Mouse (Mus musculus) monocyte, adult 2 months (primary cell): ENCODE results near the gene Zfp580.
"Not testable (repeated sequence)": the region's sequence is repeated elsewhere in the genome, so short reads cannot be mapped to it uniquely, and the experiment has no call there.

ENCODE experiments used
- DNase-seq, 2 experiments: peaks; one replicate each; pipeline ENCODE4 v3.0.0; 2022; ENCODE audit warnings: low spot score in 2 of 2, low read depth in 1 of 2

Zfp580 gene

DNA sequence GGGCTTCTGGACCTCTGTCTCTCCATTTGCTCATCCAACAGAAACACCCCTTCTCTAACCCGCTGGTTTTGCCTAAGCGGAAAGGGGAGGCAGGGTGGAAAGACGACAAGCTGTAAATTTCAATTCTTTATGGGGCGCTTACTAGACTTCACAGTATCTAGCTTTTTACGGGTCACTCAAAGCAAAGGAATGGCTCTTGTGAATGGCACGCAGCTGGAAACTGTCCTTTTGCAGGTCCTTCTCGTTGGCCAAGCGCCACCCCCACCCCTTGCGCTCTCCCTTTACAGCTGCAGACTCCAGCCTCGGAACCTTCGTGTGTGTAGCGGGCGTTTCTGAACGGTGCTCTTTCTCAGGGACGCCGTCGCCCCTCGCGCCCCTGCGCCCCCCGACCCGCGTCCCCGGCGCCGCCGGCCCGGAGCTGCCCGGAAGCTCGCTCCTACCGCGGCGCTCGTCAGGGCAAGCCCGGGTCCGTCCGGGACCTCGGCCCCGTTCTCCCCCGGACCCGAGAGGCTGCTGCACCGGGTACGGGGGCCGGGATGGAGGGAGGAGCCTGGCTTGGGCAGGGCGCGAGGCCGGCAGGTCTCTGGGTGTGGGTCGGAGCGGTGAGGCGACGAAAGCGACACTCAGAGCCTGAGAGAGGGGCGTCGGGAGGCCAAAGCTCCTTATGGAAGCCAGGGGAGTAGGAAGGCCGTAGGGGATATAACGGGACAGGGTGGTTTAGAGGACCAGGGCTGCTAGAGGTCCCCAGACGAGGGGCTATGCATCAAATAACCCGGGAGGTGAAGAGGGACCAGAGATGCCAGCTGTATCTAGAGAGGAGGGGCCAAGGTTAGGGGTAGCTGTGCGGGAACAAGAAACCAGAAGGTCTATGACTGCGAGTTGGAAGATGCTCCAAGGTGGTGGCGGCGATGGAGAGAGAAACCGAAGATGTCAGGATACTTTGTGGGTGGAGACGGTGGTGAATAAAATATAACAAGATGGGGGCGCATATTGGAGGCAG is at the start of gene Zfp580:
Zfp580 (plus strand) TSS at position 346 of the 1,000 bp plus-strand sequence.
- no peak for DNase-seq

DNA sequence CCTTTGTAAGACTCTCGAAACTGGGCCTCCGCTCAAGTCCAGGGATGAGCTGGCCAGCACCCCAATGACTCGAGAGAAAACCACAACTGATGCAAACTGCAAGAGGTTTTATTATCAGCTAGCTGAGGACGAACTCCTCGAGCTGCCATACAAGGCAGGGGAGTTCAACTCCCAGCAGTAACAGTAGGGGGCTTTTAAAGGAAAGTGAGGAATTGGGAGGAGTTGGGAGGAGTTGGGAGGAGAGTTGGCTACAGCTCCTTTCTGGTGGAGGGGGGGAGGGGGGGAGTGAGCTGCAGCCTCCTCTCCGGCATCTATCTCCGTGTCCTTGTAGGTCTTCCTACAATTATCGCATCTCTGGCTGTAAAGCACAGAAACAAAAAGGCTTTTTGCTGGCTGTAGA is 48.5 kb upstream of the Zfp580 start:
- DNase-seq: not testable (repeated sequence)

DNA sequence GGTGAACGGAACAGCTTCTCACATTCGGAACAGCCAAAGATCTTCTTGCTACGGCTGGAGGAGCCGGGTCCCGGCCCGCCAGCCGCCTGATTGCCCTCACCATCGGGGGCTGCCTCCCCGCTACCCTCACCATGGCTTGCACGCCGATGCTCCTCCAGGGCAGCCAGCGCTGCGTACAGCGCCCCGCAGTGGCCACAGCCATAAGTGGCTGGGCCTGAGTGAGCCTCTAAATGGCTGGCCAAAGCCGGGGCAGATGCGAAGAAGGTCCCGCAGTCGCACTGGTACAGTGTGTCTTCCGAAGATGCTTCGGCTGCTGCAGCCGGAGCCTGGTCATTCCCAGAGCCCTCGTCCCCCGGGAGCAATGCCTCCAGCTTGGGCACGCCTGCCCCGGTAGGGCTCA is 43.1 kb upstream of the Zfp580 start:
- DNase-seq: no peak

DNA sequence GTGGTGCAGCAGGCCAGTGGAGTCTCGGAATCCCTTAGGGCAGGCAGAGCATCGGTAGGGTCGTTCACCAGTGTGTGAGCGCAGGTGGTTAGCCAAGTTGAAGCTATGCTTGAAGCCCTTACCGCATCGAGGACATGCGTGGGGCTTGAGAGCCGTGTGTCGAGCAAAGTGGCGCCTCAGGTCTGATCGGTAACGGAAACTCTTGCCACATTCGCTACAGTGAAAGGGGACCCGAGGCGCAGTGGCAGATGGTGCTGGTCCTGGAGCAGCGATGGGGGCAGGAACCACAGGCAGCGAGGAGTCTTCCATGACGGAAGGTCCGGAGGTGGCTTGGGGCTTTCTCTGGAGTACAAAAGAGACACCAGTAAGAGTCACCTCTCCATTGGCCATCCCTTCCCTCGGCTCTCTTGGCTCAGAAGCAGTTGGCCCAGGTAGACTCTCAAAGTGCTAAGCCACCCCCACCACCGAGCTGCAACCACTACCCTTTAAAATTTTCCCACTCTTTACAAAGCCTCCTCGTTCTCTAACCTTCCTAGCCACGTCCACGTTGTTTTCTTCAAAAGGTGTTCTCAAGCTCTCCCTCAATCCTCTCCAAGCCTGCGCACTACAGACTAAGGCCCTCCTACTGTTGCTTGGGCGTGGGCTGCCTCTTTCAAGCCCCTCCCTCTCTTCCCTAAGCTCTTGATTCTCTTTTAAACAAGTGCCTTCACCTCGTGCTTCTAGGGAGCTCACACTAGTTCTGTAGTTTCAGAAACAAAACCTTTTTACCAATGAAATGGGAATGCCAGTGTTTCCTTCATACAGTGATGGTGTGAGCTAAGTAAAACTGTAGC is 38.4 kb upstream of the Zfp580 start:
- no peak for DNase-seq

DNA sequence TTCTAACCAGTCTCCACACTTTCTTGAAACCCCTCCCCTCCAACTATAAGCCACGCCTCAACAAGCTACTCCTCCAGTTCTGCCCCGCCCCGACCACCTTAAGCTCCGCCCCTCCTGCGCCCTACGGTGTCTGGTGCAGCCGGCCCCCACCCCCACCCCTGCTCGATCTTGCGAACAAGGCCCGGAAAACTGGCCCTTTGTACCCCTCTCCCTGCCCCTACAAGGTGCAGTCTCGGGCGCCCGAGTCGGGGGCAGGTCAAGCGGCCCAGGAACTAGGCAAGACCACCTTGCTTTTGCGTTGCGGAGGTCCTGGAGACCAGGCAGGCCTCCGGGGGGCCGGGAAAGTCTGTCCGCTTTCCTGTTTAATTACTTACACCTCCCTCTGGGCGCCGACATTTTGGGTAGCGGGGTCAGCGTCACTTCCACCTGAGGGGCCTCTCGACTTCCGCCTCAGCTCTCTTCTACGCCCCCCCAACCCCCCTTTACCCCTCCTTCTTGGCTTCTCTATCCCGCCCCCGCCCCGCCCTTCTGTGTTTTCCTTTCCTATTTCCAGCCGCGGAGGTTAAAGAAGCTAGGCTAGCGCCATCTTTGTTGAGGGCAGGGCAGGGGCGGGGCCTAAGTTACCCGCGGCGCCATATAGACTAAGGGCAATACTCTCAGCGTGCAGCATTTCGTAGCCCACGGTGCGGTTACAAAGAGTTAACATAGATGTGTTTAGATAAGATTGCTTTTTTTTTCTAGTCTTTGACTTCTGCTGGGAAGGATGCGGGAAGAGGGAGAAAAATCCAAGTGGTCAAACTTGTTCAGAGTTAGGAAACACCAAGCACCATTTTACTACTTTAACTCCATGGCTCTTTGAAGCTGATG is 36.9 kb upstream of the Zfp580 start, which contains the start of the genes Zfp524 and Fiz1:
Zfp524 (plus strand) TSS at position 165 of the 867 bp plus-strand sequence.
Fiz1 (minus strand) TSS at position 447 of the 867 bp plus-strand sequence.
- DNase-seq: peak; percentile 88 to 96

DNA sequence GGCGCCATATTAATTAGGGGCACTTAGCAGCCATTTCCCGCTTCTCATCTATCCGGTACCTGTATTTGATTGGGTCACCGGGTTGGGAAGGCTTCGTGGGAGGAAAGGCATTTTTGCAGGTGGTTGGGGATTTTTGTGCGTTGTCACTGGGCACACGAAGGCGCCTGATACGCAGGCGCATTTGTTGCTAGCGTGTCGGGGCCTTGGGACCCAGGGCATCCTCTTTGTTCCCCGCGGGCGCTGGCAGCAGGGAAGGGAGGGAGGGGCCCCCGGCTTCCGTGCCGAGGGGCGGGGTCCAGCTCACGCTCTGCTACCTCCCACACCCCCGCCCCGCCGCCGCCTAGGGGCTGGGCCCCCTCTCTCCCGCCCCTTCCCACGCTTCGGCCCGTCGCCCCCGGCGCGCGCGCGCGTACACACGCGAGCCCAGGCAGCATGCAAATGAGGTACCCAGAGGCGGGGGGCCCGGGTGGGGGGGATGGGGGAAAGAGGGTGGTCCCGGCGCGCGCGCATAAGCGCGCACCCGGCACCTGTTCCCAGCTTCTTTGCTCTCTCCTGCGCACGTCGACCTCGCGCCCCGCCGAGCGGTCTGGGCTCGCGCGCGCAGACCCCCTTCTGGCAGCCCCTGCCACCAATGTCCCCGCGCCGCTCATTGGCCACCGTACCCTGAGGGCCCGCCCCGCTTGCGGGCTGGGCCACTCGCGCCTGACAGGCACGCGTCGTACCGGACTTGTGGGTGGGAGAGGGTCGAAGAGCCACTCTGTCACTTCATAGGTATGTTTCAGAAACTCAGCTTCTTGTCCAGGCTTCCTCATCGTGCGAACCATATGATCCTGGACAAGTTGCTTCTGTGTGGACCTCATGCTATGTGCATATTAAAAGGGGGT is 36.0 kb upstream of the Zfp580 start, which contains the start of gene Gm44973:
Gm44973 (plus strand) TSS at position 379 of the 884 bp plus-strand sequence.
- DNase-seq: peak; percentile 56 to 81

DNA sequence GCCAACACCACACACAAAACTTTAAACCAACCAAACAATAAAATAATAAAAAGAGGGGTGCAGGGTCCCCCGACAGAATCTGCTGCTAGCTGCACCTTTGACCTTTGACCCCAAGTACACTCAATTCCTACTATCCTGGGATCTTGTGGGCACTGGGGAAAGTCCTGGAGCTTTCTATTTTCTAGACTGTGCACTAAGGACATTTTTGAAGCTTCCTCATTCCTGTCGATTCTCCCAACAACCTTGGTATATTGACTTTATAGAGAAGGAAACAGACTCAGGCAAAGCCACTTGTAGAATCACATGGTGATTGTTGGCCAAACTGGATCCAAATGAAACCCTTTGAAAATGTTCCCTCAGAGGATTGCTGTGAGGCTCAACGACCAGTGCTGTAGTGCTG is 35.3 kb upstream of the Zfp580 start:
- no peak for DNase-seq

DNA sequence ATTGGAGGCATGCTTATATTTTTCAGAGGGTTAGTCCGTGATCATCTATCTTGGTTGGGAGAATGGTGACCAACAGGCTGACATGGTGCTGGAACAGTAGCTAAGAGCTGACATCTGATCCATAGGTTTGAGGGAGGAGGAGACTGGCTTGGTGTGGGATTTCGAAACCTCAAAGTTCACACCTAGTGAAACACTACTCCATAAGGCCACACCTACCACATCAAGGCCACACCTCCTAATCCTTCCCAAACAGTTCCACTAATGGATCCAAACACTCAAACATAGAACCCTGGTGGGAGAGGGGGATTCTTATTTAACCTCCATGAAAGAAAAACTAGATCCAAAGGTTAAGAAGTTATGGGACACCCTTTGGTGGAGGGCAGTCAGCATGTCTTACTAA is 34.4 kb upstream of the Zfp580 start:
- DNase-seq: no peak

DNA sequence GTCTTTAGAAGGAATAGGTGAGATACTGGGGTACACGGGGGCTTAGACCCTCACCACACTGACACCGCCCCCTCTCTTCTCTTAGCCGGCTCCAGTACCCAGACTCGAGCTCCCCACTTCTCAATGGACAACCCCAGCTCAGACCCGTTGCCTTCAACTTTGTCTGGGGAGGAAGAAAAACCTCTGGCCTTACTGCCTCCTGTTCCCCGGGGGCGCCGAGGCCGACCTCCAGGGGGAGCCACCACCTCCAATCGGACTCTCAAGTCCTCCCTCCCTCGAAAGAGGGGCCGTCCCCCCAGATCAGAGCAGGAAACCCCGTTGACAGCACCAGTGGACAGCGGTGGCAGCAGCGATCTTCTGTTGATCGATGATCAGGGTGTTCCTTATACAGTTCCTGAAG is 34.0 kb upstream of the Zfp580 start:
- no peak for DNase-seq

DNA sequence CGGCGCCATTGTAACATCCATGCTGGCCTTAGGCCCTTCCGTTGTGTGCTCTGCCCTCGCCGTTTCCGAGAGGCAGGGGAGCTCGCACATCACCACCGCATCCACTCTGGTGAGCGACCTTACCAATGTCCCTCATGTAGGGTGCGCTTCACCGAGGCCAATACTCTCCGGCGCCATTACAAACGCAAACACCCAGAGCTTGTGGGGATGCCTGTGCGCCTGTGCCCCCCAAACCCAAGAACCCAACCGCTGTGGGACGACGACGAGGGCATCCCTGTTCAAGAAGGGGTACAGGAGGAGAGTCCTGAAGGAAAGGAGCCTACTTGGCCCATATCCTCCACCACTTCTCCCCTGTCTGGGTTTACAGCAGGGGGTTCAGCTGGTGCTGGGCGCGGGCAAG is 33.4 kb upstream of the Zfp580 start:
- DNase-seq: no peak

DNA sequence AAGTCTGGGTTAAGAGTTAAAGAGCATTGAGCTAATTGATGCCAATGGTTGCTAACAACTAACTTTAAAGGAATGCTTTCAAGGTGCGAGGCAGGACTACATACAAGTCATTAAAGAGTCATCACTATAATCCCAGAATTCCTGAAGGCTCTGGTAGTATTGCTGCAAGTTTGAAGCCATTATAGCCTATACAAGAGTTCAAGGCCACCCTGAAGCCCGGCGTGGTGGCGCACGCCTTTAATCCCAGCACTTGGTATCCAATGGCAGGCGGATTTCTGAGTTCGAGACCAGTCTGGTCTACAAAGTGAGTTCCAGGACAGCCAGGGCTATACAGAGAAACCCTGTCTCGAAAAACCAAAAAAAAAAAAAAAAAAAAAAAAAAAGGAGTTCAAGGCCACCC is 31.8 kb upstream of the Zfp580 start:
- not testable (repeated sequence) for DNase-seq

DNA sequence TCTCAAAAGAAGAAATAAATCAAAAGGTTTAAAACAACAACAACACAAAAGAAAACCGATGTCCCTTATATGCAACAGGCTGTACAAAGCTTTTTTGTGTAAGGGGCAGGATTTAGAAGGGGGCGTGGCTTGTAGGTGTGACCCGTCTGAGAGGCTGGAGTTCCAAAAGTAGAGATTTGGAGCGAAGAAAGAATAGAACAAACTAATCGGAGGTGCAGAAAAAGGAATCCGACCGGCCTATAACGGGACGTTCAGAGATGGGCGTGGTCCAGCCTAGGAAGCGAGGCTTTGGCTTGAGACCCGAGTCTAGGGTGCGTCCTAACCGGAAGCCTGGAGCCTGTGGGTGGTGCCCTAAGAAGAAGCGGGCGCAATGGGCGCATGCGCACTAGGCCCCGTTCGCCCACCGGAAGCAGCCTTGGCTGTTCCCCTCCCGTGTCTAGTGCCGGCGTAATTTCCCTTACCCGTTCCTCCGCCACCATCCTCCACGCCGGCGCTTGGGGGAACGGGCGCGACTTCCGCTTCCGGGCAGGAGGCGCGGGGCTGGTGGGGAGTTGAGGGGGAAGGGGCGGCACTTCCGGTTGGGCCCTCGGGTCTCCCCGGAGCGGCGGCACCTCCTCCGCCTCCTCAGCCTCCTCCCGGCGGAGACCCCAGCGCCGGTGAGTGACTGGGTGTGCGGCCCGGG is 31.2 kb upstream of the Zfp580 start, which contains the start of the genes Zfp865 and Ccdc106:
Zfp865 (plus strand) TSS at position 377 of the 682 bp plus-strand sequence.
Ccdc106 (plus strand) TSS at position 554 of the 682 bp plus-strand sequence.
- DNase-seq: peak; percentile 97 to 99

DNA sequence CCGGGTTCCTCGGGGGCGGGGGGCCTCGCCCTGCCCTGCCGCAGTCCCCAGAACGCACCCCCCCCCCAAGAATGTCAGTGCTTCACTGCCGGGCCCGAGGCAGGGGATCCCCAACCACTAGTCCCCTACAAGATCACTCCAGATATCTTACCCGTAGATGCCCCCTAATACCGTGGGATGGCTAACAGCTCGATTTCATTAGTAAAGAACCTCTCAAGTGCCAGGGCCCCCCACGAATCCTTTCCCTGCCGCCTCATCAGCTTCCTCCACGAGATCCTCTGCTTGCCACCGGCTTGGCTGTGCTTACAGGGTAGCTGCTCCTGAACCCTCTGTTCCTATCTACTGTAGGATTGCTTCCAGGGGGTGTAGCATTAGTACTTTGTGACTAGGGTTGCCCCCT is 30.7 kb upstream of the Zfp580 start:
- peak in 1 of 2 experiments; percentile 10 for DNase-seq

DNA sequence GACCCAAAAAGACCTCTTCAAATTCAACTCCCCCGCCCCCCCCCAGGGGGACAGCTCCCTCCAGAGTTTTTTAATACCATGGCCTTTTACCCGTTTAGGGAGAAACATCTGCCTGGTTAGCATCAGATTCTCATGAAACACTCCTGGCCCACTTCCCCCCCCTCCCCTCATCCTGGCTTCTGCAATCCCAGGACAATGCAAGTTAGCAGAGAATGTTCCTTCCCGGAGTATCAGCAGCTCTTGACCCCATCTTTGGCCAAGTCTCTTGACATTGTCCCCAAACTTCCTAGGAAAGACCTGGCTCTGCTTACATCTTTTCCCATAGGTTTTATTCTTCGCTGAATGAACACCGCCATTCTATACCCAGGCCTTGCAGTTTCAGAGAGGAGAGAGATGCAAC is 30.1 kb upstream of the Zfp580 start:
- DNase-seq: no peak

DNA sequence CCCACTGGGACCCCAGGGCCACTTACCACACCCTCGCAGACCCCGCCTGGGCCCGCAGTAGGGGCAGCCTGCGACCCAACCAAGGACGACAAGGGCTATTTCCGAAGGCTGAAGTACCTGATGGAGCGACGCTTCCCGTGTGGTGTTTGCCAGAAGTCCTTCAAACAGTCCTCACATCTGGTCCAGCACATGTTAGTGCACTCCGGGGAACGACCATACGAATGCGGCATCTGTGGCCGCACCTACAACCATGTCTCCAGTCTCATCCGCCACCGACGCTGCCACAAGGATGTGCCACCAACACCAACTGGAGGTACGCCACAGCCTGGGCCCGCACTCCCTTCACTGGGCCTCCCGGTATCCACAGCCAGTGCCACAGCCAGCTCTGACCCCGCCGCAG is 21.8 kb upstream of the Zfp580 start:
- no peak for DNase-seq

DNA sequence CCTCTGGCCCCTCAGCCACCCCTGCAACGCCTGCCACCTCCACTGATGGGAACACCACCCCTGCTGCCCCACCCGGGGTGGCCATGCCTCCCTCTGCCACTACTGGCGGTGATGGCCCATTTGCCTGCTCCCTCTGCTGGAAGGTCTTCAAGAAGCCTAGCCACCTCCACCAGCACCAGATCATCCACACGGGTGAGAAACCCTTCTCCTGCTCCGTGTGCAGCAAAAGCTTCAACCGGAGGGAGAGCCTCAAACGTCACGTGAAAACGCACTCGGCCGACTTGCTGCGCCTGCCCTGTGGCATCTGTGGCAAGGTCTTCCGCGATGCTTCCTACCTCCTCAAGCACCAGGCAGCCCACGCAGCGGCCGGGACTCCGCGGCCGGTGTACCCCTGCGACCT is 21.4 kb upstream of the Zfp580 start:
- no peak for DNase-seq

DNA sequence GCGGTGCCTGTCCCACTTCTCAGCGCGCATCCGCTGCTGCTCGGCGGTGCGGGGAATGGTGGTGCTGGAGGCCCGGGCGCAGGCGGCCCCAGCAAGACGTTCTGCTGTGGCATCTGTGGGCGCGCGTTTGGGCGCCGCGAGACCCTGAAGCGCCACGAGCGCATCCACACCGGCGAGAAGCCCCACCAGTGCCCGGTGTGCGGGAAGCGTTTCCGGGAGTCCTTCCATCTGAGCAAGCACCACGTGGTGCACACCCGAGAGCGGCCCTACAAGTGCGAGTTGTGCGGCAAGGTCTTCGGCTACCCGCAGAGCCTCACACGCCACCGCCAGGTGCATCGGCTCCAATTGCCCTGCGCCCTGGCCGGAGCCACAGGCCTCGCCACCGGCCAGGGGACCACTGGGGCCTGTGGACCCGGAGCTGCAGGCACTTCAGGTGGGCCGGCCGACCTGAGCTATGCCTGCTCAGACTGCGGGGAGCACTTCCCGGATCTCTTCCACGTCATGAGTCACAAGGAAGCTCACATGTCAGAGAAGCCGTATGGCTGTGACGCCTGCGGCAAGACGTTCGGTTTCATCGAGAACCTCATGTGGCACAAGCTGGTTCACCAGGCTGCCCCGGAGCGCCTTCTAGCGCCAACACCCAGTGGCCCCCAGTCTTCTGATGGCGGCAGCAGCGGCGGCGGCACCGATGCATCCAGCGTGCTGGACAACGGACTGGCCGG is 20.6 kb upstream of the Zfp580 start:
- no peak for DNase-seq

DNA sequence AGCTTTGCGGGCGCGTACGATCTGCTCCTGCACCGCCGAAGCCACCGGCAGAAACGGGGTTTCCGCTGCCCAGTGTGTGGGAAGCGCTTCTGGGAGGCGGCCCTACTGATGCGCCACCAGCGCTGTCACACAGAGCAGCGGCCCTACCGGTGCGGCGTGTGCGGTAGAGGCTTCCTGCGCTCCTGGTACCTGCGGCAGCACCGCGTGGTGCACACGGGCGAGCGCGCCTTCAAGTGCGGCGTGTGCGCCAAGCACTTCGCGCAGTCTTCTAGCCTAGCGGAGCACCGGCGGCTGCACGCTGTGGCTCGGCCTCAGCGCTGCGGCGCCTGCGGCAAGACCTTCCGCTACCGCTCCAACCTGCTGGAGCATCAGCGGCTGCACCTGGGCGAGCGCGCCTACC is 19.8 kb upstream of the Zfp580 start:
- DNase-seq: no peak
